Mouse (Mus musculus) skeletal muscle tissue, postnatal 0 days (tissue): ENCODE data around the gene Icam4. TPM values are rescaled to one million over a fixed set of nuclear protein-coding genes. Genes with fewer than 3 reads are reported as not detected.

ENCODE experiments used
- microRNA counts: library from miRNA; unstranded; fragments of <30 nt; microRNA quantifications from one replicate; lab custom pipeline; 2015
- microRNA-seq, 2 experiments: library from miRNA; unstranded; fragments of <30 nt; microRNA quantifications; one replicate each; pipeline ENCODE4; 2016
- polyA plus RNA-seq: library from polyadenylated mRNA; unstranded; fragments of >200 nt; fragmentation: Nextera tagmentation; extraction: Ambion mirVana; gene quantifications from 2 replicates; pipeline ENCODE4 v1.2.1, GENCODE M21; 2015

Icam4 gene
- polyA plus RNA-seq: 0.26 and 0.32 TPM in 2 replicates

DNA sequence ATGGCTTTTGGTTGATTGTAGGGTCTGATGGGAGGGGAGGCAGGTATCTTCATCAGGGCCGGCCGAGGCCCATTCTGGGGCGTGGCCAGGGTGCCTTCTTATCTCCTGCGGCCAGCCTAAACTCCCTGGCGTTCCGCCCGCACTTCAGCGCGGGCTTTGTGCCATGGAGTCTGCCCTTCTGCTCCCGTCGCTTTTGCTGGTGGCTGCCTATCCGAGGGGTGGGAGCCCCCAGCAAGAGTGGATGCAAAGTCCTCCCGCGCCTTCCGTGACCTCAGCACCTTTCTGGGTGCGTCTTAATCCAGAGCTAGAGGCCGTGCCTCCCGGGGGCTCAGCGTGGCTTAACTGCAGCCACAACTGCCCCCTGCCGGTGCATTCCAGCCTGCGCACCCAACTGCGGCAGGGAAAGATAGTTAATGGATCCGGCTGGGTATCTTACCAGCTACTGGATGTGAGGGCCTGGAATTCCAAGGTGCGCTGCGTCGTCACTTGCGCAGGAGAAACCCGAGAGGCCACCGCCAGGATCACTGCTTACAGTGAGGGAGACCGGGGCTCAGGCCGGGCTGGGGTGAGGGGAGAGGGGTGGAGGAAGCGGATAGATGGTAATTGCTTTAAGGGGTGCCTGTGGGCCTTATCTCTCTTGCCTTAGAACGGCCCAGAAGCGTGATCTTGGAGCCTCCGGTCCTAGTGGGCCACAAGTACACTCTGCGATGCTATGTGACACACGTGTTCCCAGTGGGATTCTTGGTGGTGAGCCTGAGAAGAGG is at the start of gene Icam4:
Icam4 (plus strand) TSS at position 83 of the 764 bp plus-strand sequence.

DNA sequence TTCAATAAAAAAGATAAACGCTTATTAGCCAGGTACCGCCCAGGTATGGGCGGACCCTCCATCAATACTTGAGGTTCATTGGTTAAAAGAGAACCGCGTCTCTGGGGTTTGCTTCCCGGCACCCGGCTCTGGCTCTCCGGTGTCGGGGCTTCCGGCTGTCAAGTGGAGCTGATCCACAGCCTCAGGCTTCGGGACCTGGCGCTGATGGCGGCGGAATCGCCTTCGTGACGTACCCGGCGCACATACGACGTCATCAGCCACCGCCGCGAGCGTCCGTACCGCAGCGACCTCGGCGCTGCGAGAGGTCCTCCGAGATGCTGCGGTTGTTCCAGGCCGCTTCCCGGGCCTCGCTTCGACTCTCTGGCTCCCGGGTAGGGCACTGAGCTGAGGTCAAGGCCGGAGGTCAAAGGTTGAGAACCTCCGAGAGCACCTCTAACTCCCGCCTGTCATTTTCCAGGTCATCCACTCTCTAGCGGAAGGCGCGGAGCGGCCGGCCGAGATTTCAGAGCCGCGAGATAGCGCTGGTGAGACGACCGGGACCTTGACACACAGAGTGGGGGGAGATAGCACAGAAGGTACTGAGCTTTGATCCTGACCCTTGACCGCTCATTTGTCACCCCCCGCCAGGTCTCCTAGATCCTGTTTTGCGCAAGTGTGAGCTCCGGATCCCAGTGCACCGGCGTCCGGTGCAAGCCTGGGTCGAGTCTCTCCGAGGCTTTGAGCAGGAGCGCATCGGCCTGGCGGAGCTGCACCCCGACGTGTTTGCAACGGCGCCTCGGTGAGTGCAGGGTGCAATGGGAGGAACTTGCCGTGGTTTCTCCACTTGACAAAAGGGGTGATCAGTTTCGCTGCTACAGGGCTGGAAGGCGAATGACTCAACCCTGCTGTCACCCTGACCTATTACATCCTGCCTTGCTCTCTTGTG is 26.3 kb upstream of the Icam4 start, which contains the start of gene Mrpl4:
Mrpl4 (plus strand) TSS at position 112 of the 925 bp plus-strand sequence.

DNA sequence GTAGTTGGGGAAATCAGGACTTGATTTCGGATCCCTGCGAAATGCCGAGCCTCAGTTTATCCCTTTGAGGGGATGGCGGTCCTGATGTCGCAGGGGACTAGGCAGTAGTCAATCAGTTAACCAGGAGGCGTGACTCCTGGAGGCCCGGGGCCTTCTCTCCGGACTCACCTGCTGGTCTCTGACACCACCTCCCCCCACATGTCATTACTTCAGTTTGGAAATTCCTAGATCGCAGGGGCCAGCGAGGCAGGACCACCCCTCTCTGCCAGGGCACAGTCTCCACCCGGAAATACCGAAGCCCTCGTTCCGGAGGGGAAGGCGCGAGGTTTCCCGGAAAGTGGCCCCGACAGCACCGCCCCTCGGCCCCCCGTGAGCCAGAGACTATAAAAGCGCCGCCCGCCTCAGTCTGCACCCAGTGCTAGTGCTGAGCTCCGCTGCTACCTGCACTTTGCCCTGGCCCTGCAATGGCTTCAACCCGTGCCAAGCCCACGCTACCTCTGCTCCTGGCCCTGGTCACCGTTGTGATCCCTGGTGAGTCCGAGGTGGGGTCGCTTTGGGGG is 13.5 kb upstream of the Icam4 start, which contains the start of gene Icam1:
Icam1 (plus strand) TSS at position 415 of the 560 bp plus-strand sequence.

DNA sequence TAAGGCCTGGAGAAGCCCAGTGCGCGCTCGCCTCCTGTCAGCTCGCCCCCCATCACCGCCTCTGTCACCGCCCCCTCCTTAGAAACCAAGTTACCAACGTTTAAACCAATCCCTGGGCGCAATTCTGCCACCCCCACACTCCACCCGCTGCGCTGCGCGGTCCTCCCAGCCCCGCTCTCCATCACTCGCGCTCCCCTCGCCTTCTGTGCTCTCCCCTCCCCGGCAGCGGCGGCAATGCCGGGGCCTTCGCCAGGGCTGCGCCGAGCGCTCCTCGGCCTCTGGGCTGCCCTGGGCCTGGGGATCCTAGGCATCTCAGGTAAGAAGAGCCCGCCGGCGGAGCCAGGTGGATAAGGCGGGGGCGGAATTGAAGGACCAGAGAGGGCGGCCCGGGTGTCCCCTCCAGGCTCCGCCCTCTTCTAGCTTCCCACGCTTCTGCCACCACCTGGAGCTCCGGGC is 2.8 kb downstream of the Icam4 start, which contains the start of gene Icam5:
Icam5 (plus strand) TSS at position 178 of the 456 bp plus-strand sequence.

DNA sequence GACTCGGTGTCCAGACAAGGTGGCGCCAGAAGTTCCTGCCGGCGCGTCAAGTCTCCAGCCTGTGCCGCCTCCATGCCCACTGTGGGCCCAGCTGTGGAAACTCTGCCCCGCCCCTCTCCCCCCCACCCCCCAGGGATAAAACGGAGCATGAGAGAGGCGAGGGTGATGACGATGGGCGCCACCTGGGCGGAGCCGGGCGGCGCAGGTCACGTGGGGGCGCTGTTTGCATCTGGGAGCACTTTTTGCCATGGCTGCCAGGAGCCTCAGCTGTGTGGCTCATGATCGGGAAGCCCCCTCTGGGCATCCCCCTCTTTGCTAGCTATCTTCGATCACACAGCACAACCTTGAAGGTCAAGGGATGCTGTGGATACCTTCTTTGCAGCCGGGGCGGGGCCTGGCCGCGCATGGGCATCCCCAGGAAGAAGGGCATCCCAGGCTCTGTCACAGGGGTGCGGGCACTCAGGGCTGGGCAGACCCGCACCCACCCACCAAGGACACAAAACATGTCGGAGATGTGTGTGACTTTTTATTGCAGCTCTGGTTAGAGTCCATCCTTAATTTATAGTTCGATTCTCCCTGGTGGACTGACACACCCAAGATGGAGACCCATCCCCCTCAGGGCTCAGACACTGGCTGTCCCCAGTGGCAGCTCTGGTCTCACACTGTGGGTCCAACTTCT is 38.0 kb downstream of the Icam4 start, which contains the start of gene Zglp1:
Zglp1 (minus strand) TSS at position 88 of the 679 bp plus-strand sequence.

DNA sequence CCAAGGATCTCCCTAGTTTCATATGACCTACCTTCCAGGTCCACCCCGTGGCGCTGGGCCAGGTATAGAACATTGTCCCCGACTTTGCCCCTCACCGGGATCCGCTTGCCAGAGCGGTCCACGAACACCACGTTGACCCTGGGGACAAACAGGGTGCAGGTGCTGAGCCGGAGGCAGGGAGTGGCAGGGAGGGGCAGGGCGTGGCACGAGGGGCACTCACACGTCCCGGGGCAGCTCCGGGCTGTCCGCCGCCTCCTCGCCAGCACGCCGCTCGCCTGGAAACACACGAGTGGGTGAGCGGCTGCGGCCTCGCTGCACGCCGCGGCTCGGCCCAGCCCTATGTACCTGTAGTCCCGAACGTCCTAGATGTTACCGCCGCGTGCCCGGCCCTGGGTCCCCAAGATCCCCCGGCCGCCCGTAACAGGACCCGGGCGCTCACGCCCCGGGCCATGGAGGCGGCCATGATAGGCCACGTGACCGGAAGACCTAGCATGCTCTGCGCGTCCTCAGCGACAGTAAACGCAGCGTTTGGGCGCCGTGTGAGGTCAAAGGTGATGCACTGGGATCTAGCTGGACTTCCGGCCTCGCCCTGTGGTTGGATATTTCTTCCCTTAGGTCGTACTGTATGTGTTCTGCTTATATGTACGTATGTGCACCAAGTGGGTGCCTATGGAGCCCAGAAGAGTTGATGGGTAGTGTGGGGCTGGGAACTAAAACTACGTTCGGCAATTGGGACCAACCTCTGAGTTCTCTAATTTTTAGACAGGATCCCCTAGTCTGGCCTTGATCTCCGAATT is 44.1 kb downstream of the Icam4 start, which contains the start of the genes Gm49373 and Fdx1l:
Gm49373 (minus strand) TSS at position 53 of the 797 bp plus-strand sequence.
Fdx1l (minus strand) TSS at position 571 of the 797 bp plus-strand sequence.

MicroRNA genes within 50 kb of the gene (microRNA counts, 519-probe panel; counts per million panel counts)
- microRNA mmu-miR-1900 (lab: Ali Mortazavi, UCI): 296 counts per million, percentile 58 among the panel's probes with 10 or more counts

Small RNAs within 50 kb of the gene (microRNA-seq; reads per million reads assigned to microRNA genes)
- gene Mir1900: 0 reads per million in 2 experiments
- gene Mir7082: 0.30 to 1.3 reads per million in 2 experiments

Other genes starting within 250 kb of the Icam4 start
- gene Col5a3, start 214.3 kb upstream of the Icam4 start, polyA plus RNA-seq: 32.7 and 37.9 TPM in 2 replicates
- gene Rdh8, start 210.9 kb upstream of the Icam4 start, polyA plus RNA-seq: not detected in 2 replicates
- gene A230050P20Rik, start 160.7 kb upstream of the Icam4 start, polyA plus RNA-seq: 5.3 and 6.4 TPM in 2 replicates
- gene Angptl6, start 149.6 kb upstream of the Icam4 start, polyA plus RNA-seq: 4.1 and 4.4 TPM in 2 replicates
- 27.7 and 28.3 TPM in 2 replicates for gene Ppan, start 141.2 kb upstream of the Icam4 start, polyA plus RNA-seq
- 205 and 214 TPM in 2 replicates for gene Eif3g, start 130.8 kb upstream of the Icam4 start, polyA plus RNA-seq
- 12.7 and 13.9 TPM in 2 replicates for gene Dnmt1, start 69.5 kb upstream of the Icam4 start, polyA plus RNA-seq
- gene S1pr2, start 52.6 kb upstream of the Icam4 start, polyA plus RNA-seq: 14.7 and 17.5 TPM in 2 replicates
- 100 and 101 TPM in 2 replicates for gene Mrpl4, start 26.6 kb upstream of the Icam4 start, polyA plus RNA-seq
- 5.1 and 7.8 TPM in 2 replicates for gene Icam1, start 13.4 kb upstream of the Icam4 start, polyA plus RNA-seq
- gene Icam5, start 2.7 kb downstream of the Icam4 start, polyA plus RNA-seq: 0.06 and 0.10 TPM in 2 replicates
- gene Zglp1, start 37.7 kb downstream of the Icam4 start, polyA plus RNA-seq: 0.54 TPM in 1 of 2 replicates, not detected in the other
- gene Gm49373, start 43.7 kb downstream of the Icam4 start, polyA plus RNA-seq: 0.09 and 0.21 TPM in 2 replicates
- gene Fdx1l, start 44.2 kb downstream of the Icam4 start, polyA plus RNA-seq: 46.8 and 48.7 TPM in 2 replicates
- gene Gm38431, start 62.6 kb downstream of the Icam4 start, polyA plus RNA-seq: 0.76 and 0.97 TPM in 2 replicates
- 13.1 and 16.3 TPM in 2 replicates for gene Raver1, start 62.6 kb downstream of the Icam4 start, polyA plus RNA-seq
- 6.3 and 6.6 TPM in 2 replicates for gene Tyk2, start 101.9 kb downstream of the Icam4 start, polyA plus RNA-seq
- 145 and 165 TPM in 2 replicates for gene Cdc37, start 120.6 kb downstream of the Icam4 start, polyA plus RNA-seq
- gene Pde4a, start 136.3 kb downstream of the Icam4 start, polyA plus RNA-seq: 6.5 and 7.2 TPM in 2 replicates
- gene Keap1, start 210.0 kb downstream of the Icam4 start, polyA plus RNA-seq: 53.3 and 55.3 TPM in 2 replicates
- 0.09 and 0.57 TPM in 2 replicates for gene S1pr5, start 219.1 kb downstream of the Icam4 start, polyA plus RNA-seq
- 29.1 and 32.1 TPM in 2 replicates for gene Atg4d, start 235.9 kb downstream of the Icam4 start, polyA plus RNA-seq